Mouse (Mus musculus): ENCODE measurements at regions not wholly inside any gene's neighbourhood (a gene's known extent, or its start where the extent isn't known, plus 50 kb on each side); places are given as distances from the start of the nearest gene placed in this dataset.

DNA sequence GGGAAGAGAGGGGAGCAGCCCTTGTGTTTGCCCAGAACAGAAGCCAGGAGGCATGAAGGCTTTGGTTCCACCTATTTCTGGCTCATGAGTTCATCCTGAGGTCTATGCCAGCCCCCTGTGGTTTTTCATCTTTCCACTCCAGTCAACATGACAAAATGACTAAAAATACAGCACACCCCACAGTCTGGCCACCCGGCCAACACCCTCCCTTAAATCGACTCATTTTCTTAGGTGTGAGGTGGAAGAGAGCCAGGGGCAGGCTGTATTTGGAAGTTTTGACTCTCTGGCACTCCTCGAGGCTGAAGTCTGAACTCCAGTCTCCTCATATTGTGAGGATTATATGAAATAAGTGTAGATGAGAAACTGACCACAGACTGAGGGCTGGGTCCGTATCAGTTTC lies 55.0 kb upstream of the Ywhaq start (continued):
- TF ChIP-seq MAZ (IDR thresholded peaks at IDR 0.05; ENCODE audit: low read depth, low read length), result no peak
- TF ChIP-seq IRF4 (IDR thresholded peaks at IDR 0.05; ENCODE audit: low read depth, low read length), result peak; percentile 40; the same call in 1 of the 2 replicates
- no peak for TF ChIP-seq UBTF (IDR thresholded peaks at IDR 0.05; ENCODE audit: low read depth, low read length)
- no peak for TF ChIP-seq RCOR1 (conservative IDR thresholded peaks at IDR 0.05; ENCODE audit: low read depth, low read length)
- TF ChIP-seq USF1 (IDR thresholded peaks at IDR 0.05; ENCODE audit: low read depth, low read length), result no peak

DNA sequence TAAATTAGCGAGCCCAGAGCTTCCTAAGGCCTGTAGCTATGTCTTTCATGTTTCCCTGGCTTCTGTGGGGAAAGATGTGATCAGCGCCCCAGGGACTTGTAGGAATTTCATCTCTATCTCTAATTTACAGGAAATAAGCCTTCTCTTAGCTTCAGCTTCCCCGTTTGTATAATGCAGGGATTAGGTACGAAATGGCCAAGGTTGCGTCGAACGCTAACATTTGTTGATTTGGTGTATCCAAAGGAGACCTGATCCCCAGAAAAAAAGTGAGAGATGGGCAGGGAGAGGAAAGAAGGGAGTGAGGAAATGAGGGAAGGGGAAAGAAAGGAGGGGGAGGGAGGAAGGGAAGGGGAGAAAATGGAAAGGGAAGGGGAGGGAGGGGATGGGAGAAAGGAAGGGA lies 54.5 kb upstream of the Ywhaq start:
- TF ChIP-seq ZMIZ1 (IDR thresholded peaks at IDR 0.05; ENCODE audit: low read depth, low read length), result no peak
- TF ChIP-seq RCOR1 (conservative IDR thresholded peaks at IDR 0.05; ENCODE audit: low read depth, low read length), result no peak
- TF ChIP-seq MAZ (IDR thresholded peaks at IDR 0.05; ENCODE audit: low read depth, low read length), result no peak
- no peak for TF ChIP-seq CTCF (conservative IDR thresholded peaks at IDR 0.05 in 1 of 2, IDR thresholded peaks at IDR 0.05 in 1 of 2; ENCODE audit: low read depth in 2 of 2, low read length in 2 of 2)
- TF ChIP-seq POLR2A (IDR thresholded peaks at IDR 0.05; ENCODE audit: low read depth, low read length), result no peak
- TF ChIP-seq PAX5 (IDR thresholded peaks at IDR 0.05; ENCODE audit: low read length), result no peak
- in situ Hi-C loops (cut with MboI; ENCODE audit: low pct_ligation_motif_present, low pct_unique_long_range_greater_than_20kb, low sequenced_read_pairs), result no loop called here
- no peak overlapping the region for H3K4me3 ChIP-seq (replicated peaks in 1 of 3; ENCODE audit: low read depth in 2 of 3, low read length in 2 of 3, poor library complexity in 1 of 3)
- H3K9me3 ChIP-seq (replicated peaks; ENCODE audit: low read length), result no peaks in the 10 kb centered on the region
- DNase-seq (ENCODE audit: extremely low read depth), result no peak
- H3K79me2 ChIP-seq (replicated peaks; ENCODE audit: control insufficient read depth, extremely low read depth, insufficient read depth, poor library complexity, severe bottlenecking), result no peaks in the 10 kb centered on the region
- dilution Hi-C loops (cut with MboI; ENCODE audit: extremely low pct_ligation_motif_present, extremely low pct_unique_long_range_greater_than_20kb, low sequenced_read_pairs), result no loop called here
- peaks cover 8 to 23% of the 10 kb centered on the region in 2 experiments for H3K4me1 ChIP-seq (ENCODE audit: control insufficient read depth in 1 of 2, insufficient read depth in 2 of 2)
- no peaks in the 10 kb centered on the region for H3K27me3 ChIP-seq (replicated peaks)
- H3K9ac ChIP-seq (ENCODE audit: insufficient read depth, low read depth), result no peak overlapping the region
- no peaks in the 10 kb centered on the region for H3K36me3 ChIP-seq (replicated peaks in 1 of 2; ENCODE audit: control insufficient read depth in 1 of 2, insufficient read depth in 1 of 2, low read length in 1 of 2)
- no peak overlapping the region for H3K4me2 ChIP-seq (ENCODE audit: insufficient read depth, low read depth, poor library complexity, severe bottlenecking)
- H3K27ac ChIP-seq (ENCODE audit: insufficient read depth, low read depth), result no peak overlapping the region

DNA sequence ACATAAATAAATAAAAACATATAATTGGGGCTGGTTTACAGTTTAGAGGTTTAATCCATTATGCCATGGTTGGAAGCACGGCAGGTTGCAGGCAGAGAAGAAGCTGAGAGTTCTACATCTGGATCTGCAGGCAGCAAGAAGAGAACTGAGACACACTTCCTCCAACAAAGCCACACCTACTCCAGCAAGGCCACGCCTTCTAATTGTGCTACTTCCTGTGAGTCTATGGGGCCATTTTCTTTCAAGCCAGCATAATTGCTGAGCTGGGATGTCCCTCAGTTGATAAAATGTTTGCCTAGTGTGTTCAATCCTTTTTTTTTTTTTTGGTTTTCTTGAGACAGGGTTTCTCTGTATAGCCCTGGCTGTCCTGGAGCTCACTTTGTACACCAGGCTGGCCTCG lies 52.8 kb upstream of the Ywhaq start:
- no peak for TF ChIP-seq ZKSCAN1 (IDR thresholded peaks at IDR 0.05; ENCODE audit: borderline replicate concordance, low read depth, low read length)
- TF ChIP-seq CHD1 (IDR thresholded peaks at IDR 0.05; ENCODE audit: low read depth, low read length), result no peak
- no peak for TF ChIP-seq EP300 (IDR thresholded peaks at IDR 0.05; ENCODE audit: low read length)
- no peak for TF ChIP-seq SMC3 (IDR thresholded peaks at IDR 0.05; ENCODE audit: low read depth, low read length)
- TF ChIP-seq RAD21 (IDR thresholded peaks at IDR 0.05; ENCODE audit: low read depth, low read length), result no peak
- TF ChIP-seq NRF1 (IDR thresholded peaks at IDR 0.05; ENCODE audit: low read depth, low read length), result no peak
- TF ChIP-seq ZC3H11A (IDR thresholded peaks at IDR 0.05; ENCODE audit: low read depth, low read length), result no peak
- no peak for TF ChIP-seq SIN3A (IDR thresholded peaks at IDR 0.05; ENCODE audit: low read length)
- TF ChIP-seq ZMIZ1 (IDR thresholded peaks at IDR 0.05; ENCODE audit: low read depth, low read length), result no peak
- no peak for TF ChIP-seq BHLHE40 (IDR thresholded peaks at IDR 0.05; ENCODE audit: low read depth, low read length)
- TF ChIP-seq PAX5 (IDR thresholded peaks at IDR 0.05; ENCODE audit: low read length), result no peak
- TF ChIP-seq NELFE (IDR thresholded peaks at IDR 0.05; ENCODE audit: low read depth, low read length), result no peak
- no peak for TF ChIP-seq RCOR1 (conservative IDR thresholded peaks at IDR 0.05; ENCODE audit: low read depth, low read length)
- no peak for TF ChIP-seq CHD2 (IDR thresholded peaks at IDR 0.05; ENCODE audit: low read length)
- TF ChIP-seq JUN (IDR thresholded peaks at IDR 0.05; ENCODE audit: insufficient read depth, low read depth, low read length), result no peak
- TF ChIP-seq MXI1 (IDR thresholded peaks at IDR 0.05; ENCODE audit: low read depth, low read length), result no peak
- TF ChIP-seq MAZ (IDR thresholded peaks at IDR 0.05; ENCODE audit: low read depth, low read length), result no peak
- TF ChIP-seq USF2 (conservative IDR thresholded peaks at IDR 0.05; ENCODE audit: low read depth, low read length), result no peak
- H3K4me1 ChIP-seq (ENCODE audit: control insufficient read depth in 1 of 2, insufficient read depth in 2 of 2), result peaks cover 0 to 11% of the 10 kb centered on the region in 2 experiments; a peak in 1 of 4 replicates
- no peaks in the 10 kb centered on the region for H3K79me2 ChIP-seq (replicated peaks; ENCODE audit: control insufficient read depth, extremely low read depth, insufficient read depth, poor library complexity, severe bottlenecking)
- DNase-seq (ENCODE audit: extremely low read depth), result no peak
- H3K9ac ChIP-seq (ENCODE audit: insufficient read depth, low read depth), result no peak overlapping the region
- dilution Hi-C loops (cut with MboI; ENCODE audit: extremely low pct_ligation_motif_present, extremely low pct_unique_long_range_greater_than_20kb, low sequenced_read_pairs), result no loop called here
- no peak overlapping the region for H3K27ac ChIP-seq (ENCODE audit: insufficient read depth, low read depth)
- H3K4me2 ChIP-seq (ENCODE audit: insufficient read depth, low read depth, poor library complexity, severe bottlenecking), result no peak overlapping the region
- no peaks in the 10 kb centered on the region for H3K9me3 ChIP-seq (replicated peaks; ENCODE audit: low read length)
- in situ Hi-C loops (cut with MboI; ENCODE audit: low pct_ligation_motif_present, low pct_unique_long_range_greater_than_20kb, low sequenced_read_pairs), result no loop called here
- H3K36me3 ChIP-seq (replicated peaks in 1 of 2; ENCODE audit: control insufficient read depth in 1 of 2, insufficient read depth in 1 of 2, low read length in 1 of 2), result no peaks in the 10 kb centered on the region
- no peak overlapping the region for H3K4me3 ChIP-seq (replicated peaks in 1 of 3; ENCODE audit: low read depth in 2 of 3, low read length in 2 of 3, poor library complexity in 1 of 3)
- no peaks in the 10 kb centered on the region for H3K27me3 ChIP-seq (replicated peaks)

All from CH12.LX (cell line).